Mouse (Mus musculus) lung, postnatal 14 days (tissue): ENCODE data around the gene Rgs16.

Source experiments
- DNase-seq: peaks from one replicate; pipeline ENCODE4 v3.0.0; 2021

The Rgs16 gene

GRCm38 (mm10) chr1:153721565-153722310 lies 18.4 kb upstream of the Rgs16 start:
- no peak for DNase-seq

GRCm38 (mm10) chr1:153723426-153723825 lies 16.7 kb upstream of the Rgs16 start:
- no peak for DNase-seq

- DNase-seq, result no peak
Observed at GRCm38 (mm10) chr1:153726636-153727035, 13.5 kb upstream of the Rgs16 start.

GRCm38 (mm10) chr1:153729806-153730205 lies 10.3 kb upstream of the Rgs16 start:
- no peak for DNase-seq

- no peak for DNase-seq
Observed at GRCm38 (mm10) chr1:153730671-153731070, 9.5 kb upstream of the Rgs16 start.

GRCm38 (mm10) chr1:153733181-153733580 lies 7.0 kb upstream of the Rgs16 start:
- DNase-seq, result no peak

GRCm38 (mm10) chr1:153734866-153735265 lies 5.3 kb upstream of the Rgs16 start:
- DNase-seq, result no peak

GRCm38 (mm10) chr1:153736096-153736495 lies 4.1 kb upstream of the Rgs16 start:
- no peak for DNase-seq

GRCm38 (mm10) chr1:153737101-153738085 lies 2.8 kb upstream of the Rgs16 start:
- DNase-seq, result no peak

GRCm38 (mm10) chr1:153739437-153740015 lies 623 bp upstream of the Rgs16 start:
- no peak for DNase-seq

GRCm38 (mm10) chr1:153740775-153741400 lies 739 bp downstream of the Rgs16 start:
- DNase-seq, result no peak

GRCm38 (mm10) chr1:153741551-153742316 lies 1.6 kb downstream of the Rgs16 start:
- DNase-seq, result no peak

GRCm38 (mm10) chr1:153742374-153743155 lies 2.4 kb downstream of the Rgs16 start:
- peak; percentile 85 for DNase-seq

- DNase-seq, result no peak
Observed at GRCm38 (mm10) chr1:153746119-153746670, 6.0 kb downstream of the Rgs16 start.

GRCm38 (mm10) chr1:153746728-153747127 lies 6.6 kb downstream of the Rgs16 start:
- peak; percentile 85 for DNase-seq

- DNase-seq, result no peak
Observed at GRCm38 (mm10) chr1:153747861-153748530, 7.8 kb downstream of the Rgs16 start.

- DNase-seq, result peak; percentile 68
Observed at GRCm38 (mm10) chr1:153748549-153748948, 8.4 kb downstream of the Rgs16 start.

GRCm38 (mm10) chr1:153749211-153749801 lies 9.2 kb downstream of the Rgs16 start, which contains the start of gene Rnasel:
TSS of gene Rnasel (plus strand) at chr1:153749426.
- DNase-seq, result peak; percentile 77

- no peak for DNase-seq
Observed at GRCm38 (mm10) chr1:153750054-153750453, 9.9 kb downstream of the Rgs16 start.
